Mouse (Mus musculus): ENCODE measurements around the gene Tspan1. TPM values are rescaled to one million over a fixed set of nuclear protein-coding genes. Genes with fewer than 3 reads are reported as not detected.
A peak's percentile ranks its signal among the peaks of the same experiment; 100 is the strongest.

Gene Tspan1
- polyA plus RNA-seq, 1 experiment from 2014 or later = 131 TPM

- H3K36me3 ChIP-seq (ENCODE audit: insufficient read depth, low read length) = no peaks in the 10 kb centered on the region
- TF ChIP-seq CTCF (IDR thresholded peaks at IDR 0.05) (no peak), EP300 (IDR thresholded peaks at IDR 0.05) (no peak)
- no peak for ATAC-seq
- H3K27me3 ChIP-seq (replicated peaks; ENCODE audit: insufficient read depth, low read length) = no peaks in the 10 kb centered on the region
- DNase-seq (ENCODE audit: low spot score) = no peak
- WGBS = 65% methylated on average over 7 of the region's 7 CpGs
- no peak overlapping the region for H3K27ac ChIP-seq (ENCODE audit: low read length)
- no peaks in the 10 kb centered on the region for H3K9me3 ChIP-seq (ENCODE audit: low read length)
- no peaks in the 10 kb centered on the region for H3K4me1 ChIP-seq (ENCODE audit: insufficient read depth, low read depth, low read length)
- no peak overlapping the region for H3K9ac ChIP-seq (replicated peaks; ENCODE audit: low read depth)
- no peak overlapping the region for H3K4me2 ChIP-seq (replicated peaks; ENCODE audit: low read depth, low read length)
- H3K4me3 ChIP-seq (ENCODE audit: low read depth, low read length) = no peak overlapping the region
Measured at GRCm38 (mm10) chr4:116140801-116141574, 26.4 kb downstream of the Tspan1 start.

GRCm38 (mm10) chr4:116137421-116137996, 29.9 kb downstream of the Tspan1 start:
- DNase-seq (ENCODE audit: low spot score) (no peak), ATAC-seq (no peak)
- no peak overlapping the region for H3K27ac ChIP-seq (ENCODE audit: low read length)
- whole genome bisulfite sequencing = 43% methylated on average over 13 of the region's 13 CpGs
- no peaks in the 10 kb centered on the region for H3K27me3 ChIP-seq (replicated peaks; ENCODE audit: insufficient read depth, low read length)
- TF ChIP-seq CTCF (IDR thresholded peaks at IDR 0.05) (no peak), EP300 (IDR thresholded peaks at IDR 0.05) (no peak)
- no peaks in the 10 kb centered on the region for H3K36me3 ChIP-seq (ENCODE audit: insufficient read depth, low read length)
- H3K4me1 ChIP-seq (ENCODE audit: insufficient read depth, low read depth, low read length) = no peaks in the 10 kb centered on the region
- H3K4me2 ChIP-seq (replicated peaks; ENCODE audit: low read depth, low read length) = no peak overlapping the region
- no peak overlapping the region for H3K4me3 ChIP-seq (ENCODE audit: low read depth, low read length)
- no peak overlapping the region for H3K9ac ChIP-seq (replicated peaks; ENCODE audit: low read depth)
- H3K9me3 ChIP-seq (ENCODE audit: low read length) = no peaks in the 10 kb centered on the region

- H3K36me3 ChIP-seq (ENCODE audit: insufficient read depth, low read length) = no peaks in the 10 kb centered on the region
- TF ChIP-seq CTCF (IDR thresholded peaks at IDR 0.05) (peak; percentile 95), EP300 (IDR thresholded peaks at IDR 0.05) (no peak)
- no peak overlapping the region for H3K27ac ChIP-seq (ENCODE audit: low read length)
- H3K4me1 ChIP-seq (ENCODE audit: insufficient read depth, low read depth, low read length) = no peaks in the 10 kb centered on the region
- no peaks in the 10 kb centered on the region for H3K9me3 ChIP-seq (ENCODE audit: low read length)
- no peak overlapping the region for H3K4me2 ChIP-seq (replicated peaks; ENCODE audit: low read depth, low read length)
- no peaks in the 10 kb centered on the region for H3K27me3 ChIP-seq (replicated peaks; ENCODE audit: insufficient read depth, low read length)
- DNase-seq (ENCODE audit: low spot score) (peak; percentile 88), ATAC-seq (no peak; the same call in 1 of the 2 replicates)
- 19% methylated on average over 2 of the region's 2 CpGs for WGBS
- no peak overlapping the region for H3K9ac ChIP-seq (replicated peaks; ENCODE audit: low read depth)
- H3K4me3 ChIP-seq (ENCODE audit: low read depth, low read length) = no peak overlapping the region
Measured at GRCm38 (mm10) chr4:116134990-116135389, 32.4 kb downstream of the Tspan1 start.

DNA sequence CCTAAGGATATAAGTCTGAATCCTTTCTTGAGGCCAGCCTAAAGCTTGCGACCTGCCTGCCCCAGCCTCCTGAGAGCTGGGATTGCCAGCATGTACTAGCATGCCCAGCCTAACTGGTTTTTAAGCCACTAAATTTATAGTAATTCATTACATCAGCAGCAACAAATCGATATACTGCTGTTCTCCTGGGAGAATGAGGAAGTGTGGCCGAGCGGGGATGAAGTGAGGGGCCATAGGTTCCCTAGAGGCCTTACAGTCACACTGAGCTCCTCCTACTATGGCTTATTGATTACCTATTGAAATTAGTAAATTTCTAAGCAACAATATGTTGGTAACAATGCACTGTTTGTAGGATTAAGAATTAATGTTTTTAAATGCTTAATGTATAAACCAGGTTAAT, 34.3 kb downstream of the Tspan1 start:
- Histone ChIP-seq H3K36me3 (ENCODE audit: insufficient read depth, low read length) (no peaks in the 10 kb centered on the region), H3K4me2 (replicated peaks; ENCODE audit: low read depth, low read length) (no peak overlapping the region), H3K4me1 (ENCODE audit: insufficient read depth, low read depth, low read length) (no peaks in the 10 kb centered on the region), H3K27me3 (replicated peaks; ENCODE audit: insufficient read depth, low read length) (no peaks in the 10 kb centered on the region), H3K9me3 (ENCODE audit: low read length) (no peaks in the 10 kb centered on the region), H3K27ac (ENCODE audit: low read length) (no peak overlapping the region), H3K9ac (replicated peaks; ENCODE audit: low read depth) (no peak overlapping the region), H3K4me3 (ENCODE audit: low read depth, low read length) (no peak overlapping the region)
- DNase-seq (ENCODE audit: low spot score) = no peak
- TF ChIP-seq CTCF (IDR thresholded peaks at IDR 0.05) (no peak), EP300 (IDR thresholded peaks at IDR 0.05) (no peak)
- WGBS = 77% methylated on average over 4 of the region's 4 CpGs
- no peak for ATAC-seq

- no peak for TF ChIP-seq CTCF (IDR thresholded peaks at IDR 0.05)
- TF ChIP-seq EP300 (IDR thresholded peaks at IDR 0.05) = no peak
- no peak overlapping the region for H3K9ac ChIP-seq (replicated peaks; ENCODE audit: low read depth)
- H3K27ac ChIP-seq (ENCODE audit: low read length) = no peak overlapping the region
- no peak for DNase-seq (ENCODE audit: low spot score)
- 74% methylated on average over 6 of the region's 6 CpGs for WGBS
- H3K4me1 ChIP-seq (ENCODE audit: insufficient read depth, low read depth, low read length) = peaks cover 3% of the 10 kb centered on the region; the same call in 1 of the 2 replicates
- no peaks in the 10 kb centered on the region for H3K9me3 ChIP-seq (ENCODE audit: low read length)
- no peak overlapping the region for H3K4me3 ChIP-seq (ENCODE audit: low read depth, low read length)
- no peak overlapping the region for H3K4me2 ChIP-seq (replicated peaks; ENCODE audit: low read depth, low read length)
- H3K27me3 ChIP-seq (replicated peaks; ENCODE audit: insufficient read depth, low read length) = no peaks in the 10 kb centered on the region
- ATAC-seq = no peak
- H3K36me3 ChIP-seq (ENCODE audit: insufficient read depth, low read length) = no peaks in the 10 kb centered on the region
Measured at GRCm38 (mm10) chr4:116127956-116128355, 39.4 kb downstream of the Tspan1 start.

GRCm38 (mm10) chr4:116125803-116126386, 41.5 kb downstream of the Tspan1 start:
- Histone ChIP-seq H3K27ac (ENCODE audit: low read length) (no peak overlapping the region), H3K27me3 (replicated peaks; ENCODE audit: insufficient read depth, low read length) (no peaks in the 10 kb centered on the region), H3K4me1 (ENCODE audit: insufficient read depth, low read depth, low read length) (peaks cover 3% of the 10 kb centered on the region; the same call in 1 of the 2 replicates), H3K4me2 (replicated peaks; ENCODE audit: low read depth, low read length) (no peak overlapping the region), H3K9me3 (ENCODE audit: low read length) (no peaks in the 10 kb centered on the region), H3K4me3 (ENCODE audit: low read depth, low read length) (no peak overlapping the region), H3K9ac (replicated peaks; ENCODE audit: low read depth) (no peak overlapping the region), H3K36me3 (ENCODE audit: insufficient read depth, low read length) (no peaks in the 10 kb centered on the region)
- TF ChIP-seq CTCF (IDR thresholded peaks at IDR 0.05) (no peak), EP300 (IDR thresholded peaks at IDR 0.05) (no peak)
- DNase-seq (ENCODE audit: low spot score) = no peak
- no peak for ATAC-seq
- 75% methylated on average over 4 of the region's 4 CpGs for WGBS

Data from lung, postnatal 0 days (tissue).